Mouse (Mus musculus): Measurements from ENCODE around the gene Slc25a53. TPM values are rescaled to one million over a fixed set of nuclear protein-coding genes. Genes with fewer than 3 reads are reported as not detected.
"Not testable (repeated sequence)": the region's sequence is repeated elsewhere in the genome, so short reads cannot be mapped to it uniquely, and the experiment has no call there.

Slc25a53 gene
- polyA plus RNA-seq, 1 experiment from 2014 or later: 3.0 TPM

DNA sequence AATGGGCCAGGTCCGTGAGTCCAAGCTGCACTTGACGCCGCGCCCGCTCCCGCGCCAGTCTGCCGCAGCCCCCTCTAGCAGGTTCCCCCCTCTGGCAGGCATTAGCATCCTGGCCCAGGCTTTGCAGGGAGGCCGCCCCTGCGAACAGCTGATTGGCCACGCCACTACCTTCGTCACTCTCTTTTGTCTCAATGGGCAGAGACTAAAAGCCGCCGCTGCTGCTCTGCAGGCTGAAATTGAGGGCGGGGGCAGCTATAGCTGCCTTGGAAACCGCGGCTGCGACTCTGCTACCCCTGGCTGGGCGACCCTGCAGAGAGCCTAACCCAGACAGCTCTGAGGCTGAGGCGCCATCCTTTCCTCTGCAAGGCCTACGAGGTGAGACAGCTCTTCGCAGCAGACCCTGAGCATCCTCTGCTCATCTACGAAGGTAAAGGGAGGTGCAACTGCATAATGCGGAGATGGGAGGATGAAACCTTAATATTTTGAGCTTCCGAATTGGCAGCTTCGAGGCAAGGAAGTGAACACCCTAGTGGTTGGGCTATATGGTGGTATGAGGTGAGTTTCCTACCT is 45.0 kb downstream of the Slc25a53 start, which contains the start of gene Zcchc18:
TSS of gene Zcchc18 (plus strand) at position 178 of the 570 bp plus-strand sequence.
- no peak within 1 kb of the TSS for H3K27ac ChIP-seq
- H3K79me2 ChIP-seq (ENCODE audit: inconsistent target): no peaks in the 10 kb centered on the region
- WGBS (ENCODE audit: missing documents): 20% methylated on average over 26 of the region's 26 CpGs
- no peak within 1 kb of the TSS for H3K4me3 ChIP-seq (ENCODE audit: inconsistent target)
- no peaks in the 10 kb centered on the region for H3K36me3 ChIP-seq (ENCODE audit: inconsistent target)

DNA sequence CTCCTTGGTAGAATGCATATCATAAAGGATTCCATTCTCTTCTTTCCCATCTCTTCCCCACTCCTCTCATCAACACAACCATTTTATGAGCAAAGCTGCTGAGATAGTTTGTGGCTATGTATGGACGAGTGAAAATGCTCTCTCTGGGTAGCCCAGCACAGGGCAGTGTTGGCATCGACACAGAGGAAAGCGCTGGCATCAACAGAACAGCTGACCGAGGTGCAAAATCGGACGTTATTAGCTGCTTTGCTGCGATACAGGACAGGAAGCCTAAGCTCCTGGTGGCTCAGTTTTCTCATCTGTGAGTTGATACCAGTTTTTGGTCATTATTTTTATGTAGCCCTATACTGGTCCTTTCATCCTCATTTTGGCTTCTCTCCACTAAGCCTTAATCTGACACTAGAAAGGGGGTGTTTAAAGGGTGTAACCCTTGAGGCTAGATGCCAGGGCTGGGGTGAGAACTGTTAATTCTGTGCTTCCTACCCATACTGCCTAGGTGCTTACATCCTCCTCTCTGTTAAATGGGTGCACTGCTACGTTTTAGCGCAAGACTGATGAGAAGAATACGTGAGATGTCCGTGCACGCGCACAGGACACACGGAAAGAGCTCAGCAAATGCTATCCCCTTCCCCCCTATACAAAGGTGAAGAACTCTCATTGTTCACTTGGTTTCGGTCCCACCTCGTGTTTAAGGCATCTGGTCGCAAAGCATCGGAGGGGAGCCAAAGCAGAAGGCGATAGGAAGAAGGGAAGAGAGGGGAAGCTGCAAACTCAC is 45.7 kb downstream of the Slc25a53 start:
- Histone ChIP-seq H3K27ac (no peak overlapping the region), H3K36me3 (ENCODE audit: inconsistent target) (no peaks in the 10 kb centered on the region), H3K4me3 (ENCODE audit: inconsistent target) (no peak overlapping the region), H3K79me2 (ENCODE audit: inconsistent target) (no peaks in the 10 kb centered on the region)
- 22% methylated on average over 14 of the region's 19 CpGs for WGBS (ENCODE audit: missing documents)

DNA sequence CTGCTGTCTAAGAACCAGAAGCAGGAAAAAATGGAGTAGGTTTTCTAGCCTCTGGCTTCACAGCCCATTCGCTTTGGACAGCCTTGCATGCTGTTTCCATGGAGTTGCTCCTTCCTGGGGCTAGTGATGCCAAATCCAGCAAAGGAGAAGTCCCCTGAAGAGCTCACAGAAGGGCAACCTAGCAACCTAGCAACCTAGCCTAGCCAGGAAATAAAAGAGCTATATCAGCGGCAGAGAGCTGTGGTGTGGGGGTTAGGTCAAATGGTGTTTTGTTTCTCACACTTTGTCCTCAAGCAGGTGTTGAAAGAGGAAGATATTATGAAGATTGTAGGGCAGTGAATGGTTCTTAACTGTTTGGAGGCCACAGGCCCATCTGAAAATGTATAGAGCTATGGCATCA is 46.8 kb downstream of the Slc25a53 start:
- Histone ChIP-seq H3K27ac (no peak overlapping the region), H3K79me2 (ENCODE audit: inconsistent target) (no peaks in the 10 kb centered on the region), H3K4me3 (ENCODE audit: inconsistent target) (no peak overlapping the region), H3K36me3 (ENCODE audit: inconsistent target) (no peaks in the 10 kb centered on the region)
- WGBS (ENCODE audit: missing documents): 65% methylated on average over 2 of the region's 2 CpGs

DNA sequence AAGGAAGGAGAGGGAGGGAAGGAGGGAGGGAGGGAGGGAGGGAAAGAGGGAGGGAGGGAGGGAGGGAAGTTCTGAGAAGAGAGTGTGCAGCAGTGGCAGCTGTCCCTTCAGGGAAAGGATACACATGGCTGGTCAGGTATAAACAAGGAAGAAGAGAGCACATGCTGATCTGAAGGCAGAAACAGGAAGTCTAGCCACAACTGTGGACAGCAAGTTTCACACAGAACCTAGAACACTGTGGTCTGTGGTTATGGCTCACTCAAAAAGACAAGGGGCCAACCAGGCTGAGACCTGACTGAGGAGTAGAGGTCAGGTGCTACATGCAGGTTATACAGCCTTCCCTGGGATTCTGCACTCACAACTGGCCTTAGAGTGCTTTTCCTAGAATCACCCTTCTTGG is 52.1 kb downstream of the Slc25a53 start:
- Histone ChIP-seq H3K79me2 (ENCODE audit: inconsistent target) (no peaks in the 10 kb centered on the region), H3K27ac (no peak overlapping the region), H3K4me3 (ENCODE audit: inconsistent target) (no peak overlapping the region), H3K36me3 (ENCODE audit: inconsistent target) (no peaks in the 10 kb centered on the region)

DNA sequence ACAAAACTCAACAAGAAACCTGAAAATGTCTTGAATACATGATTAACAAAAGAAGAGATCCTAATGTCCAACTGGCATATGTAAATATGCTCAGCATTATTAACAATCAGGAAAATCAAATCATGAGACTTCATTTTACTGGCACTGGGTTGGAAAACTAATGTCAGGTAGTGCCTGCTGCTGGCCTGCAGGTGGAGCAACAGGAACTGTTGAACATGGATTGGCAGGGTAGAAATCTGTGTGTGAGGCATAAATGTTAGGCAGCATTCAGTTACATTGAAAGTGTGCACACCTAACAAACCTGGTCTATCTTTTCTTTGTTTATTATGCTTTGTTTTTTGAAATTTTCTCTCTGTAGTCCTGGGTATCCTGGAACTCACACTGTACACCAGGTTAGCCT is 59.5 kb downstream of the Slc25a53 start:
- H3K4me3 ChIP-seq (ENCODE audit: inconsistent target): no peak overlapping the region
- H3K36me3 ChIP-seq (ENCODE audit: inconsistent target): no peaks in the 10 kb centered on the region
- H3K79me2 ChIP-seq (ENCODE audit: inconsistent target): no peaks in the 10 kb centered on the region

DNA sequence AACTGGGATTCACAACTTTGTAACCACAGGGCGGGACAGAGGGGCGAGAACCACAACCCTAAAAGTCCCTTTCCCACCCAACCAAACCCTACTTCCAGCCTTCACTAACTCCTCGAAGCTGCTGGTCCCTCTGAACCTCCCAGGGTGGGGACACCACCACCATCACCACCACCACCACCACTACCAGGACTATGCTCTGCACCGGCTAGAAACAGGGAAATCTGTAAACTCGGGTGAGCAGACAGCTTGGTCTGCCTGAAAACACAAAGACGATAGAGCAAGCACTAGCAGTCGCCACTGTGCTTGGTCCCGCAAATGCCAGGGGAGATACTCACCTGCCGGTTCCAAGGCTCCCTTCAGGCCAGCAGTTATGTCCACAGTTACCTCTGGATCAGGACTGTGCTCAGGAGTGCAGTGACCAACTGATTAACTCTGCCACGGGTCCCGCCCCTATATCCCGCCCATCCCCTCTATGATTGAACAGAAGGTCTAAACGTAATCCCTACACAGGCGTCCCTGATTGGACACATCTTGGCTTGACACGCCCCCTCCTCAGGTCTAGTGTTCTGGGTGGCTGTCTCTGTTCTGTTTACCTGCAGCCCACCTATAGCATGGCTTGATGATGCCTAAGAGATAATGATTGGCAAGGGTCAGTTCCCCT is 61.5 kb downstream of the Slc25a53 start, which contains the start of the genes Tmsb15l and Tmsb15b1:
TSS of gene Tmsb15l (minus strand) at position 446 of the 661 bp plus-strand sequence.
TSS of gene Tmsb15b1 (minus strand) at position 451 of the 661 bp plus-strand sequence.
- Histone ChIP-seq H3K27ac (no peak within 1 kb of the TSS), H3K4me3 (ENCODE audit: inconsistent target) (no peak within 1 kb of the TSS), H3K79me2 (ENCODE audit: inconsistent target) (no peaks in the 10 kb centered on the region), H3K36me3 (ENCODE audit: inconsistent target) (no peaks in the 10 kb centered on the region)
- WGBS (ENCODE audit: missing documents): 30% methylated on average over 12 of the region's 15 CpGs

More for the DNA sequence above, 59.5 kb downstream of the Slc25a53 start:
- no peak overlapping the region for H3K27ac ChIP-seq

DNA sequence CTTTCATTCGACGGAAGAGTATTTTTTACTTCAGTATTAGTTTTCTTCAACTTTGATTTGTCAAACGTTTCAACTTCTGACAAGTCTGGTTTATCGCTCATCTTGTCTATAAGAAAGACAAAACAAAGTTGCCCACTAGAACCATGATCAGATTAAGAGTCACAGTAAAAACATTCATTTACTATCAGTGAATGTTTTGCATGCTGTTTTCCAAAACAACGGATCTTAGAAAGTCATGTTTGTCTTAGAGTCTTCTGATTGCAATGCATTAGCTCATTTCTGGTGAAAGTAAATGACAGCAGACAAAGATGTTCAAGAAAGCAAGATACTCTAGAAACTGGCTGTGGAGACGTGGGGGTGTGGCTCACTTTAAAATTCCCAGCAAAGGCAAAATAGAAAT is 62.7 kb downstream of the Slc25a53 start, which contains the start of gene Tmsb15b2:
TSS of gene Tmsb15b2 (minus strand) at position 101 of the 400 bp plus-strand sequence.
- not testable (repeated sequence) for H3K79me2 ChIP-seq (ENCODE audit: inconsistent target); H3K4me3 ChIP-seq (ENCODE audit: inconsistent target); H3K36me3 ChIP-seq (ENCODE audit: inconsistent target); H3K27ac ChIP-seq
- 92% methylated on average over 6 of the region's 6 CpGs for WGBS (ENCODE audit: missing documents)

DNA sequence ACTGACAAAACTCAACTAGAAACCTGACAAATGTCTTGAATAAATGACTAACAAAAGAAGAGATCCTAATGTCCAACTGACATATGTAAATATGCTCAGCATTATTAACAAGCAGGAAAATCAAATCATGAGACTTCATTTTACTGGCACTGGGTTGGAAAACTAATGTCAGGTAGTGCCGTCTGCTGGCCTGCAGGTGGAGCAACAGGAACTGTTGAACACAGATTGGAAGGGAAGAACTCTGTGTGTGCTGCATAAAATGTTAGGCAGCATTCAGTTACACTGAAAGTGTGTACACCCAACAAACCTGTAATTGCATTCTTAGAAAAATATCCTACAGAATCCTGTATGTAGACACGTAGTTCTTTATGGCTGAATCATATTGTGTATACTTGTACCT is 78.4 kb downstream of the Slc25a53 start:
- no peaks in the 10 kb centered on the region for H3K36me3 ChIP-seq (ENCODE audit: inconsistent target)
- H3K27ac ChIP-seq: no peak overlapping the region
- no peaks in the 10 kb centered on the region for H3K79me2 ChIP-seq (ENCODE audit: inconsistent target)
- H3K4me3 ChIP-seq (ENCODE audit: inconsistent target): no peak overlapping the region
- WGBS (ENCODE audit: missing documents): 28% methylated on average over 2 of the region's 2 CpGs

DNA sequence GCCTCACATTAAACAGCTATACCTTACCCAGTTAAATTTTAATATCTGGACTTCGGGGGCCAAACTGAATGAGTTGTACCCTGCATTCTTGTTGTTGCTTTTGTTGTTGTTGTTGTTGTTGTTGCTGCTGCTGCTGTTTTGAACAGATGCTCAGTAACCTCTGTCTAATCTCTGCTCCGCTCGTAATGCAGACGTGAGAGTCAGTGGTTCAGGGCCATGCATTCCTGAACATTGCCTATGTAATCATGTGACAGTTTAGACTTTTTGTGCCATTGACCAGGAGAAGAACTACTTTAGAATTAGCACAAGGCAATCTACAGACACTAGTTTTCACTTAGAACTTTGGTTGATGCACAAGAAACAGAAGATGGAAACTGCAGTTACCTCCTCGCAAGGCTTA is 79.8 kb downstream of the Slc25a53 start:
- WGBS (ENCODE audit: missing documents): 80% methylated on average over 3 of the region's 5 CpGs
- not testable (repeated sequence) for H3K36me3 ChIP-seq (ENCODE audit: inconsistent target); H3K27ac ChIP-seq; H3K4me3 ChIP-seq (ENCODE audit: inconsistent target); H3K79me2 ChIP-seq (ENCODE audit: inconsistent target)

DNA sequence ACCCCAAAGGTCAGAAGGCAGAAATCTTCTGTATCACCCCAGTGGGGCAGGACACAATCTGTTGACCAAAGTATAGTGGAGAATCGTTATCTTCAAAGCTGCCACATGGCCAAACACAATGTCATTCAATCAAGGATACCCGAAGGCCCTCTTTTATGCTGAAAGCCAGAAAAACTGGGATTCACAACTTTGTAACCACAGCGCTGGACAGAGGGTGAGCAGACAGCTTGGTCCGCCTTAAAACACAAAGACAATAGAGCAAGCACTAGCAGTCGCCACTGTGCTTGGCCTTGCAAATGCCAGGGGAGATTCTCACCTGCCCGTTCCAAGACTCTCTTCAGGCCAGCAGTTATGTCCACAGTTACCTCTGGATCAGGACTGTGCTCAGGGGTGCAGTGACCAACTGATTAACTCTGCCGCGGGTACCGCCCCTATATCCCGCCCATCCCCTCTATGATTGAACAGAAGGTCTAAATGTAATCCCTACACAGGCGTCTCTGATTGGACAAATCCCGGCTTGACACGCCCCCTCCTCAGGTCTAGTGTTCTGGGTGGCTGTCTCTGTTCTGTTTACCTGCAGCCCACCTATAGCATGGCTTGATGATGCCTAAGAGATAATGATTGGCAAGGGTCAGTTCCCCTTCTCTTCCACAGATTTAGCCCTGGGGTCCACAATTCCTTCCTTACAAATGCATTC is 80.4 kb downstream of the Slc25a53 start:
- H3K36me3 ChIP-seq (ENCODE audit: inconsistent target); H3K79me2 ChIP-seq (ENCODE audit: inconsistent target); H3K4me3 ChIP-seq (ENCODE audit: inconsistent target); H3K27ac ChIP-seq: not testable (repeated sequence)
- WGBS (ENCODE audit: missing documents): 54% methylated on average over 13 of the region's 13 CpGs

DNA sequence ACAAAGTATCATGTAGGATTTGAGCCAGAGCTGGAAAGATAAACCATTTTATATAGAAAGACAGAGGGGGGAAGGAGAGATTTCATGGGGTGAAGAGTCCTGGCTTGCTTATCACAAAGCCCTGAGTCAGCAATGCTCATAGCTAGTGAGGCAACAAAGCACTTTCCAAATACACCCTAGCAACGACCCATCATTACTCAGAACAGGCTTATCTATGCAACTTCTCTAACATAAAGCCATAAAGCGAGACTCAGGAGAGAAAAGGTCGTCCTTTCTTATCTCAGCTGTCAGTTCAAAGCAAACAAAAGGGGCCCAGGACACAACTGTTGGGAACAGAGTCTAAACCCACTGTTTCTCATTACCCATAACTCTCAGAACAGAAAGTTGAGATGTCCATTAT is 100.1 kb downstream of the Slc25a53 start:
- H3K4me3 ChIP-seq (ENCODE audit: inconsistent target): no peak overlapping the region
- WGBS (ENCODE audit: missing documents): 59% methylated on average over 3 of the region's 3 CpGs
- H3K36me3 ChIP-seq (ENCODE audit: inconsistent target): no peaks in the 10 kb centered on the region
- H3K27ac ChIP-seq: no peak overlapping the region
- H3K79me2 ChIP-seq (ENCODE audit: inconsistent target): no peaks in the 10 kb centered on the region

Other genes with a start within 250 kb of the Slc25a53 start
- gene Plp1, start 215.6 kb downstream of the Slc25a53 start, polyA plus RNA-seq (2018): 0.05 to 0.20 TPM (median 0.06 TPM) in 3 replicates
- gene Rab9b, start 169.5 kb downstream of the Slc25a53 start, polyA plus RNA-seq (2018): not detected in 3 replicates
- gene H2bfm, start 111.0 kb downstream of the Slc25a53 start, polyA plus RNA-seq (2018): not detected in 3 replicates
- not detected in 3 replicates for gene Tmsb15b2, start 62.8 kb downstream of the Slc25a53 start, polyA plus RNA-seq (2018)
- 0.33 to 0.49 TPM (median 0.36 TPM) in 3 replicates for gene Tmsb15l, start 61.4 kb downstream of the Slc25a53 start, polyA plus RNA-seq (2018)
- not detected in 3 replicates for gene Tmsb15b1, start 61.4 kb downstream of the Slc25a53 start, polyA plus RNA-seq (2018)
- not detected in 3 replicates for gene Zcchc18, start 45.1 kb downstream of the Slc25a53 start, polyA plus RNA-seq (2018)
- gene Fam199x, start 11.3 kb upstream of the Slc25a53 start, polyA plus RNA-seq (2018): 2.3 to 3.2 TPM (median 2.4 TPM) in 3 replicates
- not detected in 3 replicates for gene Esx1, start 83.8 kb upstream of the Slc25a53 start, polyA plus RNA-seq (2018)

Measured in macrophage (primary cell).